Mouse (Mus musculus) frontal cortex, postnatal 10 days (tissue): ENCODE data around the gene Trim61.

Source experiments
- DNase-seq, 2 experiments: peaks; one replicate each; pipeline ENCODE4 v3.0.0; 2022; ENCODE audit warnings: low spot score in 2 of 2, mixed read lengths in 1 of 2

The Trim61 gene

DNA sequence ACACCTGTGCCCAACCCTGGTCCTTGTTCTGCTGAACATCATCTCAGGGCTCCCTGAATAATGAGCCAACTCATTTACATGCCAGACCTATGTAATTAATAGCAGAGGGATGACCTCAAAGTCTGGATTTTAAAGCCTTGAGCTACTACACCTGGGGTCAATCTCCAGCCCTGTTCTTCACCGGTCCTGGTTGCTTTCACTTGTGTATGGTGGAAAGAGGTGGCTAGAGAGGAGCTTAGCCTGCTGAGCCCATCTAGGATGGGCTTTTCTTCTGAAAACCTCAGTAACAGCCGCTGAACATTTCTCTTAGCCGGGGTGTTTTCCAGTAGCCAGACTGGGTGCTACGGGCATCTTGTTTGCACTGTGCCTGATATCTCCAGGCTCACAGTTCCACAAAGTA lies 30.6 kb downstream of the Trim61 start, which contains the start of gene Trim75:
Trim75 (minus strand) TSS at position 101 of the 400 bp plus-strand sequence.
- DNase-seq: no peak

DNA sequence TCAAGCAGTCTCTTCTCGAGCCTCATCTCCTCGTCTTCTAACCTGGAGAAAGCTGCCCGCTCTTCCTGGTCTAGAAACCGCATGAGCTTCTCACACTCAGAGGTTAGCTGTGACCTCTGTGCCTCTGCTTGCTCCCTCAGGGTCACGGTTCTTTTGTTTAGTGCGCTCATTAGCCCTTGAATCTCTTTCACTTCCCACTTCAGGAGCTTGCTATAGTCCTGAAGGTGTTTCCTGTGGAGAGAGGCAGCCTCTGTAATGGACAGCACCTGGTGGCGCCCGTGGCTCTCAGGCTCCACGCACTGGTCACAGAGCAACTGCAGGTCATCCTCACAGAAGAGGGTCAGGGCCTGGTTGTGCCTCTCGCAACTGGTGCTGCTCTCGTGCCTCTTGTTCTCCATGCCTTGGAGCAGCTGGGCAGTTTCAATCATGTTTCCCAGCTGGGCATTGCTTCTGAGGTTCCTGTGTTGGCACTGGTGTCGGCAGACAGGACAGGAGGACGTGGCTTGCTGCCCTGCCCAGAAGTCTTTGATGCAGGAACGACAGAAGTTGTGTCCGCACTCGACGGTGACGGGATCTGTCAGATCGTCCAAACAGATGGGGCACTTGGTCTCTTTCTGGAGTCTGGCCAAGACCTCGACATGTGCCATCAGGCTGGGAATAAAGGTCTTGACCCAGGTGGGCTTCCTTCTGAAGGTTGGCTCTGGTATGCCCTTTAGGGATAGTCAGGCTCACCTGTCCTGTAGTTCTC lies 35.0 kb downstream of the Trim61 start:
- no peak for DNase-seq
